Mouse (Mus musculus) thymus, postnatal 10 days (tissue): ENCODE measurements around the gene Hipk1.
A peak's percentile ranks its signal among the peaks of the same experiment; 100 is the strongest.

Experiments used
- DNase-seq, 2 experiments: peaks; one replicate each; pipeline ENCODE4 v3.0.0; 2021; ENCODE audit warnings: low spot score in 2 of 2

The Hipk1 gene

DNA sequence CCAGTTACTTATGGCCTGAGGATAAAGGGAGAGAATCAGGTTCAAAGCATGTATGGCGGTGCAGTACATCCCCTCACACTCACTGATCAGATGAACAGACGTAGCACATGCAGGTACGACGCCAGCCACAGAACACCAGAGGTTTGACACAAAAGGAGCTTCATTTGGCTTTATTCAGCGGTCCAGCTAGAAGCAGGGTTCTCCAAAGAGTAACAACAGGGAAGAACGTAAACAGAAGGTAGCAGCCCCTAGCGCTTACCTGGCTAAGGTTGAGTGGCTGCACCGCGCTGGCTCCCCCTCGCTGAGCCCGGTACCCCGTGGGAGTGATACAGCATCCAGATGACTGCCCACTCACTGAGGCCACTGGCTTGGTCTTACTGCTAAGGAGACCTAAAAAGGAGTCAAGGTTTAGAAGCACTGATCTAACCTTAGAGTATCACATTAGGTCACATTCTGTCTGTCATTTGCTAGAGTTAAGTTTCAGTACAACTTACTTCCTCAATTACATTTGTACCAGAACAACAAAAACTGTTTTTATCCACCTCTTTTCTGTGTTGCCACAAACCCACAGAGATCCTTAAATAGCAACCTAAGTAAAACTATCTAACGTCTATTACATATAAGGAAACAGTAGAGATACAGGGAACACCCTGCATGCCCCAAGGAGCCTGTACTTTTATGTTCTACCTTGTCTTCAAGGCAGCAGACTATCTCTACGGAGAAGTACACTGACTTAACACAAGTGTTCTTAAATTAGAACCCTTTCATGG is 46.2 kb downstream of the Hipk1 start:
- DNase-seq: no peak

DNA sequence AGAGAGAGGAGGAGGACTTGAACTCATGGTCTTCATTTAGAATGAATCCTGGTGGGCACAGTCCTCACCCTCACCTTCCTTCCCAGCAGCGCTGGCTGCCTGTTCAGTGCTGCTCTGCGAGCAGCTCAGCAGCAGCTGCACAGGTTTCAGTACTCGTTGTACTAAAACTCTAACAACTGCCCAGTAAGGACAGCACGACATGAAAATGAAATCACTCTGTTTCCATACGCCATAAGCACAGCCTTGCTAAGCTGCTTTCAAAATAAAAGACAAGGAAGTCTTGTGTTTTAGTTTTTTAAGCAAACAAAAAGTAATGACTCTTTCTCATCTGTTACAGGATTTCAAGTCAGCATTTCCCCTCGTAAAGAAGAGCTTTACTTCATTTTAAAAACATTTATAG is 48.2 kb downstream of the Hipk1 start:
- no peak for DNase-seq

DNA sequence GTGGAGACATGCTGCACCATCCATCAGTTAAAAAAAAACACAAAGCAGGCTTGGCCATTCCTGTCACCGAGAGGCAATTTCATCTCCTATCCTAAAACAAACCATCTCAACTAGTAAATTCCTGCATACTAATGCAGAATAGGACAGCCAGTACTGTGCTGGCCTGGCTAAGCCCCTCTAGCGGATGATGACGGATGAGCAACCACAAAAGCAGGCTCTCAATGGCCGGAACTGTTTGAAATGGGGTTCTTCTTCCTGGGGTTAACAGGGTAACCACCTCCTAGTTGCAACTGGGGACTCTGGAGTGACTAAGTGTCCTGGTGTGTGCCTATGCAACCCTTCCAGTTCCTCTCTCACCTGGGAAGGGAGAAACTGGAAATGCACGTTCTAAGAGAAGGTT is 51.0 kb downstream of the Hipk1 start:
- DNase-seq: no peak

DNA sequence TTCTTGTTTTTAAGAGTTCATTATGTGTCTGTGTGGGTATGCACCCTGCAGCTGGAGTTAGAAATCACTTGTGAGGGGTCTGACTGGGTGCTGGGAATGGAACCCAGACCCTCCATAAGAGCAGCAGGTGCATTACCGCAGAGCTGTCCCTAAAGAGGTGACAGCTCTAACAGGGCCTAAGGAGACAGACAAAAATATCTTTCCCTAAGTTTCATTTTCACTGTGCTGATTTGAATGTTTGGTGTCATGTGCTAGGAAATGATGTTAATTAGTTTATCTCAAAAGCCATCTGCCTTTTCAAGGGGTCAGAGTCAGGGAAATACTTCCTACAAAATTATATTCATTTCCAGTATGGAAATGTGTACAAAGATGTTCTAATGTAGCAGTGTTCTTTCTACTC is 52.0 kb downstream of the Hipk1 start, which contains the start of gene Gm10964:
Gene Gm10964, plus strand, starts transcription at position 38 of the 400 bp plus-strand sequence.
- no peak for DNase-seq

DNA sequence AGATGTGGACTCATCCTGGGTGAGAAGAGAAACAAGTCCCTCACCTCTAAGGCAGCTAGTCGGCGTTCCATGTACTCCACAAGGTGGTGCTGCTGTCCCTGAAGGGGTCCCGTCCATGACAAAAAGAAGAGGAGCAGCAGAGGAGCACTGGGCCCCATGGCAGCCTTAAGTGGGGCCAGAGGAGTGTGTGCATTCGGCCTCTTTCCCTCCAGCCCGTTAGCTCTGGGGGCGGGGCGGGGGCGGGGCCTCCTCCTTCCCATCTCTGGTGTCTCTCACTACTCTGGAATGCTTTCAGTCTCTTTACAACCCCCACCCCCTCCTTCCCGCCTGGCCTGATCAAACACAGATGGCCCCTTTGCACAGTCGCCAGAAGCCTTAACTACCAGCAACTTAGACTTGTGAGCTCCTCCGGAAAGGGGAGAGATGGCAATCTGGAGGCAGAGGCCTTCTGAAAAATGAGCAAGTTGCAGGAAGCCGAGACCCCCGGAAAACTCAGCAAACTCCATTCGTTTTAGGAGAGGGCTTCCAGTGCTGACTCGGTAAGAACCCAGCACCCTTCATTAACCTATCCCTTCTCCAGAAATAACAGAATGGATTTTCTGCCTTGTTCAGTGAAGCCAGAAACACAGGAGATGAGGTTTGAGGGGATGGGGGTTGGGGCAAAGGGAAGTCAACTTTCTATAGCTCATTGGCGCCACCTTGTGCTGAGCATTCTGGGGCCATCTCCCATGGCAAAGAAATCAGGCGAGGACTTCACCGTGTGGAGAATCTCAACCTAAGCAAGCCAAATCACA is 53.4 kb downstream of the Hipk1 start, which contains the start of gene Olfml3:
Gene Olfml3, minus strand, starts transcription at position 224 of the 794 bp plus-strand sequence.
- peak; percentile 80 to 94 for DNase-seq

DNA sequence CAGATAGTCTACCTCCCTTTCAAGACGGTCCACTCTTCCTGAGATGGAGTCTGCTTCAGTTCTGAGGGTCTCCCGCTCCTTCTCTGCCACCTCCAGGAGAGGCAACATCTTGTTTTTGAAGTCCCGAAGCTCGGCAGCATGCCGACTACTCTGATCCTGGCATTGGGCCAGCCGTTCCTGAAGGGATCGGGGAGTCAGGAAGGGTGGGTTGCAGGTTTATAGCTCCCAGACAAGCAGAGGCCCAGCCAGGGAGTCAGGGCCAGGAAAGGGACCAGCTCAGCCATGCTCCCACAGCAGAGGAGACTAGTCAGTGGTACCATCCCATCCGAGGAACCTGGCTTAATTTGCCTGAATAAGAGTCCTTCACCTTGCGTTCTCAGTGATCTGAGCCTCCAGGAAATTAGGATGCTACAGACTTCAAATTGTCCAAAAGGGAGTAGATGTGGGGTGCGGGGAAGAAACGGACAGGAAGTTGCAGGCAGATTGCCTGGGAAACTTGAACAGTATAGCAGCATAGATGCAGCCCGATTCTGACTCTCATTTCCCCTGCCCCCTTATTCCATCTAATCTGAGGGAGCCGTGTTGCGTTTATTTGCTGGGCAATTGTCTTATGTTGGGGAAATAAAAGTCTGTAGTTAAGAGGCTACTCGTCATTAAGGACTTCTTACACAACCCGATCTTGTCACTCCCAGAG is 54.2 kb downstream of the Hipk1 start:
- no peak for DNase-seq

DNA sequence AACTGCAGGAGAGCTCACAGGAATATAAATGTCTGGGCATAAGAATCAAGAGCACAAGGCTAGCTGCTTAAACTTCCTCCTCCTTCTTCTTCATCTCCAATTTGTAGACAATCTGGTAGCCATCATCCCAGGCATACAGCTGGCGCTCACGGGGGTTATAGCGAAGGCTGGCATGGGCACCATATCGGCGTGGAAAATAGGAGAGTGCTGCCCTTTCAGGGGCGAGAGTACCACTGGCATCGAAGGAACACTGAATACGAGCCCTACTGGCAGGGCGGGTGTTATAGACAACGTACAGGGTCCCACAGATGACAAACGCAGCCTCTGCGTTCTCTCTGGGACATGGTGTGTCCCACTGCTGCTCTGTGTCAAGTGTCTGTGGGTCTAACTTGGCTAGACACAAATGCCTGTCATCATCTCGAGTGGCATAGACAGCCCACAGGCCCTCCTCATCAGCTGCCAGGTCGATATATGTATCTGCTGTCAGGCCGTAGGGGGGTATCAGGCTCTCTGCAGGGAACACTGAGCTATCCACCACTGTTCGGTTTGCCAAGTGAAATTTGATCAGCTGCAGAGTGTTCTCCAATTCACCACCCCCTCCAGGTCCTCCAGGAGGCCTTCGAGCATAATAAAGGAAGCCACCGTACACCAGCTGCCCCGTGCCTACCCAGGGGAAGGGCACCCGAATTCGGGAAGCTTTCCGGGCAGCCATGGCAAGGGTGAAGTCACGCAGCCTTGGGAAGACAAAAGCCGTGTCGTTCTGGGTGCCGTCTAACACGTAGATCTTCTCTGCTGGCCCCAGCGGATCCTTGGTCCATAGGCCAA is 55.4 kb downstream of the Hipk1 start:
- DNase-seq: no peak

DNA sequence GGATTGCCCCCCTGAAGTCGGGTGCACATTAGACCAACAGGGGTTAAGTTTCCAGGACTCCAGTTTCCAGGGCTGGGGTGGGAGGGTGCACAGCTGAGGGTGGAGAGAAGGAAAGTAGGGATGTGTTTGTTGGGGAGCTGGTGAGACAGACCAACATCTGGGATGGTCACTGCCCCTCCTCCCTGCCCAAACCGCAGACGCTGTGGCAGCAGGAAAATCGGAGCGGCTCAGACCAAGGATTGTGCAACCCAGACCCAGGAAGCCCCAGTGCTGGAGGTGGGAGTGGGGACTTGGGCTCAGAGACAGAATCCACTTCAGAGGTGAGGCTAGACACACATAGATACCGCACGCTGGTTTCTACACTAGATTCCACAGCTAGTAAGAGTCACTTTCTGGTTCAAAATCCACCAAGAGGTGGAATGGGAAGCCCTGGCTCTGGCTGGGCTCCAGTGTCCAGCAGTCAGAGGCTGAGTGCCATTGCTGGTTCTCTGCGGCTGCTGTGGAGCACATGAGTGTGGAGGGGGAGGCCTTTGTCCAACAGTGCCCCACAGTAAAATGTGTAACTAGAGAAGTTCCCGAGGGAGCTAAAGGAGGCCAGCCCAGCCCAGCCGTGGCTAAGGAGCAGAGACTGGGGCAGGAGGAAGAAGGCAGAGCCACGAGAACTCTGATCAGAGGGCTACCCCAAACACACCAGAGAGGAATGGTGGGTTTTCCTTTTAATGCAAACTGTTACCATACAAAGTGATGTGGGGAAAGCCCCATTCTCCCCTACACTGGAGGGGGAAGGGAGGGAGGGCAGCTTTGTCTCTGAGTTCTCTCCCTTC is 56.5 kb downstream of the Hipk1 start:
- no peak for DNase-seq

DNA sequence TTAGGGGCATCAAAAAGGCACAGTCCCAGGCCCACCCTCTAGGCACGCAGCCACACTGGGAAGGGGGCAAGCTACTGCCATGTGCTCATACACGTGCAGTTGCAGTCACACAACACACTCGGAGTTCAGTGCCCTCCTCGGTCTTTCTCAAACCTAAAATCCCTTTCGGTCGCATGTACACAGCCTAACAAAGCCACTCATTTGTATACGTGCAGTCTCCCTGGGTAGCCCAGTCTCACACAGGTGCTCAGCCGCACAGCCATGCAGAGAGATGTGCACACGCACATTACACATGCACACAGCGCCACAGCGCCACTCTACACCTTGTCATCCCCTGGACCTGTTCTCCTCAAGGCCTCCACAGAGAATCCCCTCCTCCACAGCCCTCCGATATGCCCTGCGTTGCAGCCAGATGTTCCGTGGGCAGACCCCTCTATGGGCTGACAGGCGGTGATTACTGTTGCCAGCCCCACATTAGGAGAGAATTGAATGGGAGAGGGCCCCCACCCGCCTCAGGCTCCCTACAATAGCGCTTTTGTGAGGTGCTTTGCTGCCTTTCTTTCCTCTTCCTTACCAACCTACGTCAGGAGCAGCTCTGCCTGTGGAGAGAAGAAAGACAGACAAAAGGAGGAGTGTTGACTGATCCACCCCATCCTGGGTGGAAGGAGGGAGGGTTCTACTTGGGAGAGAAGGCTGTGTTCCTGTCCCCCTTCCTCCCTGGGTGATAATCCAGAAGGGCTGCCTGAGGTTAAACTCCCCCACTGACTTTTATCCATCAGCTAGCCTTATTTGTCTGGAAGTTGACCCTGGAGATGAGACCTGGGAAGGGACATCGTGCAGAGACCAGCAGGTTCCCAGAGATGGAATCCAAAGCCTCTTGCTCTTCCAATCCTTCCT is 57.3 kb downstream of the Hipk1 start:
- no peak for DNase-seq

DNA sequence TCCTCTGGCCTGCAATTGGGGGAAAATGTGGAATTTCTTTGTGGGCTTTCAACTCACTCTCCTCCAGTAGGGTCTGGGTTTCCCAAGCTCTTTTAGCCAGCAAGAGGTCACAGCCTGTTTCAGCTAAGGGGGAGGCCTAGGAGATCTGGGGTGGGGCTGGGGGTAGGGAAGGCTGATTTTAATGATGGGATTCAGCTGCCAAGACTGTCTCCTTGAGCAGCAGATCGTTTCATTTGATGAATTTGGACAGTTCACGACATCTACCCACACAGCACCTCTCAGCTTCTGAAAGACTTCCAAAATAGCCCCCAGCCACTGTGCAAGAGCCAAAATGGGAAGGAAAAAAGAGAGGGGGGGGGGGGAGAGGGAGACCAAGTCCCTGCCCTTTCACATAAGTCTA is 58.2 kb downstream of the Hipk1 start:
- no peak for DNase-seq

DNA sequence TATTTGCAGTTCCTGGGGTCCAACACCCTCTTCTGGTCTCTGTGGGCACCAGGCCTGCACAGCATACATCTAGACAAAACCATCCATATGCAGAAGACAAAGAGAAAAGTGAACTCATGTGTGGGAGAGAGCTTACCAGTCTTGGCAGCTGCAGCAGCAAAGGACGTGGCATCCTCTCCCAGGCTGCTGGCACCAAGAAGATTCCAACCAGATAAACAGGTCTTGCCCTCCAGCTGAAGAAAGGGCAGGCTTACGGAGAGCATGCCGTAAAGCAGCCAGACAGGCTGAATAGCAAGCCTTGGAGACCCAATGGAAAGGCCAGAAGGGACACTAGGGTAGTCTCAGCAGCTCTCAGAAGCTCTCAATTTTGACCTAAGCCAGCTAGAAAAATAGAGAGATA is 59.2 kb downstream of the Hipk1 start:
- no peak for DNase-seq

DNA sequence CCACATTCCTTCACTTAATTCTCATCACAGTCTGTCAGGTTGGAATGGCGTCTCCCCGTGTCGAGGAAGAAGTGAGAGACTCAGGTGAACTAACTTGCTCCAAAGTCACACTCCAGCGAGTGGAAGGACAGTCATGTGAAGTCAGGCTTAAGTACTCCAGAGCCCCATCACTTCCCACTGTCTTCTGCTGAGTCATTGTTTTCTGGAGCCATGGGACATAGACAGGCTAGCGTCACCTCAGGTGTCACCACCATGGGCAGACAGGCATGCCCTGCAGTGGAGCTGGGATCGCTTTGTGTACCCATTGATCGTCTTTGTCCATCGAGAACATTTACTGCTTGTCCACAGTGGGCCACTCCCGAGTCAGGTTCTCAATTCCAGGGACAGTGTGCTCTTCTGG is 61.5 kb downstream of the Hipk1 start:
- no peak for DNase-seq

DNA sequence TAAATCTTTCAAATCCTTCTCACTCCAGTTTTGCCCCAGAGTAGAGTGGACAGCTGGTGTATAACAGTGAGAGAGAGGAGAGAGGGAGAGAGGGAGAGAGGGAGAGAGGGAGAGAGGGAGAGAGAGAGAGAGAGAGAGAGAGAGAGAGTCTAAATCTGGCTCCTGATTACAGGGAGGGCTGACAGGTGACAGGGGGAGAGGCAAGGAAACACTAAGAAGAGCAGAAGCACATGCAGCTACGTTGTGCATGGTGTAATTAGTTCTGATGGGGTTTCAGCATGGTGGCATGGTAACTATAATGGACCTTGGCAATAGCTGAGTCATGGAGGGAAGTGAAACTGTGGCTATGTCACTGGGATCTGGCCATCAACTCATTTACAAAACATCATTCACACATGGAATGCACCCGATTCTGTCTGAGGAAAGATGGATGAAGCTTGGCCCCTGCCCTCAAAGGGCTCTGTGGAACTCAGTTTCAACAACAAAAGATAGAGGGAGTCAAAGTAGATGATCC is 63.5 kb downstream of the Hipk1 start:
- no peak for DNase-seq

DNA sequence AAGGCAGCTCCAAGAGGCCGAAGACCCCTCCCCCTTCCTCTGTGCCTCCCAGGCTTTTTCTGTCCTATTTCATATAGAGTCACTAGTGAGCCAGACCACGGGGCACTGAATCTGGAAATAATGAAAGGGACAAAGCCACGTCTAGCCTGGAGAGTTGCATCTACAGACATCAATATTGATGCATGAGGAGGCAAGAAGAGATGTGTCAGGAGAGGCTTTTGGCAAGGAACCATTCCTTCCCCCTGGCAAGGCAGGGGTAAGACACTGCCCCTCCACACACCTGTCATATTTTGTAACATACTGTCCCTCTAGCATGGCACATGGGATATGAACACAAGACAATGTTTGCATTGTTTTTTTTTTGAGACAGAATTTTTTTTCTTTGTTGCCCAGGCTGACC is 64.7 kb downstream of the Hipk1 start:
- DNase-seq: no peak

DNA sequence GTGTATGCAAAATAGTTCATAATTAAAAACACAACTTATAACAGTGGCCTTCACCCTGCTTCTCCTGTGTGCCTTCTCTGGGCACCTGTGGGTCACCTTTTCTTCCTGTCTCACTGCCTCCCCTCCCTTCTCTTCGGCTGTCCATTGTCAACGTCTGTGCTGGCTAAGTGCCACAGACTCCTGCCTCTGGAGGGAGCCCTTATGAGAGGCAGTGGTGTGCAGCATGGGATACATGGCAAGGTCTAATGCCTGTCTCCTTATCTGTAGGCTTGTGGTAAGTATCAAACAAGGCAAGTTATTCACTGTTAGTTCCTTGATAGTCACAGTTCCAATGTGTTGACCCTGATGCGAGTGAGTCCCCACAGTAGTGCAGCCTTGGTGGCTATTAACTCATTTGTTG is 67.2 kb downstream of the Hipk1 start:
- no peak for DNase-seq

DNA sequence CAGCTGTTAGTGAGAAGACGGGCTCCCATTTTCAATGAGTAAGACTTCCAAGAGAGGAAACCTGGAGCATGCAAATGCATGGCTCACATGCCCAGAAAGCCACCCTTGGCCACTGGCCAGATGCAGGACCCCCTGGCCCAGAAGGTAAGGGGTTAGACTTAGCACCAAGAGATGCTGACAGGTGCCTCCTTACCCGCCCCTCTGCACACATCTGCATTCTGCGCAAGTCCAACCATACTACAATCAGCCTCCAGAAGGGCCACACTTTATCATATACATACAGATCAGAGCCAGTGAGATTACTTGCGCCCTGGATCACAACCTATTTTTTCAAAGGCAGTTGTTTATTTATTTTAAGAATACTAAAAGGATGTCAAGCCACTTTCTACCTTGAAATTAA is 72.6 kb downstream of the Hipk1 start:
- no peak for DNase-seq

DNA sequence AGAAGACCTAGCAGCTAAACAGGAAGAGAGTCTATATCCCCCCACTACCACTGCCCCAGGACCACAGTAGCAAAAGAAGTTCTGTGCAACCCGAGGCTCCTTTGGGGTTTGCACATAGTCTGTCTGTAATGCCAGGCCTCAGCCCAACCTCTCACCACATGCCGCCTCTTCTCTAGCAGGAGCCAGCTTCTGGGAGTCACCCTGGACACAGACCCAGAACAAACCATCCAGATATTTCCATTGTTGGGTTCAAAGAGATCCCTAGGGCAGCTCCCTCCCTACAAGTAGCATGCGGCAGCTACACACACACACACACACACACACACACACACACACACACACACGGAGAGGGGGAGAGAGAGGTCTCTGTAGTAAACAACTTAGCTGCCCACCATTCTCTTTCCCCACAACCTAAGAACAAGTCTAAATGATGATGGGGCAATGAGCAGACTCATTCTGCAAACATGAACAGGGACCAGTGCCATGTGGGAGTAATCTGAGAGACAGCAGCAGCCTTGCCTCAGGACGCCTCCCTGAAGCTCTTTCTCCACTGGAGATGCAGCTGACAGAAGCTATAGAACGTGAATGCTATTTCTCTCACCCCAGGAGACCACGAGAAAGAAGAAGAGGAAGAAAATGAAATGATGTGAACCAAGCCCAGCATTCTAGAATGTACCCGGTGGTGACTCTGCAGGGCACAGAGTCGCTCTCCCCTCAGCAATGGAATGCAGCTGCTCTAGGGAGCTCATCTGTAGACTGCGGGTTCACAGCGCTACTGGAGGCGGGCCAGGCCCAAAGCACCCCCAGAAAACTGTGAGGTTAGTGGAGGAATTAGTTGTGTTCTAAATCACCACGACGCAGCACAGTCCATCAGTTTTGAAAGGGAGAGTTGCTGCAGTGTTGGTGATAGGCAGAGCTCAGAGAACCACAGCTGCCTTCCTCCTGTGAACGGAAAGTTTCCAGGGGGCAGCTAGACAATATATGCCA is 74.3 kb downstream of the Hipk1 start:
- no peak for DNase-seq
